Mouse (Mus musculus): ENCODE measurements at regions not wholly inside any gene's neighbourhood (a gene's known extent, or its start where the extent isn't known, plus 50 kb on each side); places are given as distances from the start of the nearest gene placed in this dataset.
"Not testable (repeated sequence)": the region's sequence is repeated elsewhere in the genome, so short reads cannot be mapped to it uniquely, and the experiment has no call there.

DNA sequence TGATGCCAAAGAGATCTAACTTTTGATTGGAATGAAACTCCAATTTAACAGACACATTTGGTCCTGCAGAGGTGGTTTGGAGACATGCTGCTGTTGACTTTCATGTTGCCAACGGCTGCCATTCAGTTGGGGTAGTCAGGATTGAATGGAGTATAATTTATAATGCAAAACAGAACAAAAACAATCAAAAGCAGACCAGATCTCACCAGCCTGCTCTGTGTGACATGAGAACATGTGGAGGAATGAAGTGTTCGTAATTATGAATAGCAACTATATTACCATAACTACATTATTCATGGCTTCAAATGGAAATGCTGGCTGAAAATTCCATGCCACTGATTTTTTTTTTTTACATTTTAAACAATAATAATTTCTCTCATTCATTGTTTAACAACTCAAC lies 685.7 kb upstream of the Cdh8 start:
- no peak overlapping the region for H3K4me3 ChIP-seq (ENCODE audit: low read depth, low read length)
- H3K9me3 ChIP-seq (ENCODE audit: control insufficient read depth, low read length): no peaks in the 10 kb centered on the region
- H3K4me2 ChIP-seq (ENCODE audit: low read depth, low read length): no peak overlapping the region
- no peak overlapping the region for H3K9ac ChIP-seq (ENCODE audit: low read depth, low read length)
- no peaks in the 10 kb centered on the region for H3K4me1 ChIP-seq (ENCODE audit: control insufficient read depth, insufficient read depth, low read length)
- 49% methylated on average over 2 of the region's 2 CpGs for WGBS
- H3K27ac ChIP-seq (replicated peaks; ENCODE audit: low read depth, low read length): no peak overlapping the region
- H3K27me3 ChIP-seq (replicated peaks; ENCODE audit: control insufficient read depth, insufficient read depth, low read length): no peaks in the 10 kb centered on the region
- no peaks in the 10 kb centered on the region for H3K36me3 ChIP-seq (ENCODE audit: control insufficient read depth, insufficient read depth, low read length)
- no peak for ATAC-seq (ENCODE audit: low read depth)
- DNase-seq (ENCODE audit: low spot score): peak; percentile 2

DNA sequence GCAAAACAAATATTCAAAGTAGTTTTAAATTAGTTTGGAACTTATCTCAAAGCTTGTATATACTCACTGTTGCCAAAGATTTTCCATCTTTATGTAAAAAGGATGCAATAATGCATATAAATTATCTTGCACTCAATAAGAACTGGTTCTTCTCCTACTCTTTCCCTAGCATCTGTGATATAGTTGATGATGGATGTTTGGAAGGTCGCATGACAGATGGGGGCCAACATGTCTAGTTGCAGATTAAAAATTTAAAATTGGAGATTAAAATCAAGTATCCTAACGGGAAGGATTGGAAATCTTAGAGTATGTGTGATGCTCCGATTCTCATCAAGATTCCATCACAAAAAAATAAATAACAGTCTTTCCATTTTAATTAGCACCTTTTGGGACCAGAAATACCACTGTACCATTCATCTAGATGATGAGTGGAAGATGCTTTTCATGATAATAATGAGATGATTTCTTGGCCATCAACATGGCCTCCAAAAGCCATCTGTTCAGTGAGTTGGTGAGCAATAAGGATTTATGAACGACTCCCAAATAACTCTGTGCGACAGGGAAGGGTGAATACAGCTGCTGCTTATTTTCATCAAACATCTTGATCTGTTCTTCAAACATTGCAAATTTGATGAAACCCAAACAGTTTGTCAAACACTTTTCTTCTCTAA lies 655.9 kb upstream of the Cdh8 start:
- Histone ChIP-seq H3K36me3 (ENCODE audit: control insufficient read depth, insufficient read depth, low read length) (no peaks in the 10 kb centered on the region), H3K9me3 (ENCODE audit: control insufficient read depth, low read length) (no peaks in the 10 kb centered on the region), H3K27ac (replicated peaks; ENCODE audit: low read depth, low read length) (no peak overlapping the region), H3K9ac (ENCODE audit: low read depth, low read length) (no peak overlapping the region), H3K4me2 (ENCODE audit: low read depth, low read length) (no peak overlapping the region), H3K4me1 (ENCODE audit: control insufficient read depth, insufficient read depth, low read length) (no peaks in the 10 kb centered on the region), H3K27me3 (replicated peaks; ENCODE audit: control insufficient read depth, insufficient read depth, low read length) (no peaks in the 10 kb centered on the region), H3K4me3 (ENCODE audit: low read depth, low read length) (no peak overlapping the region)
- DNase-seq (ENCODE audit: low spot score) (no peak), ATAC-seq (ENCODE audit: low read depth) (no peak)
- WGBS: 77% methylated on average over 5 of the region's 5 CpGs

DNA sequence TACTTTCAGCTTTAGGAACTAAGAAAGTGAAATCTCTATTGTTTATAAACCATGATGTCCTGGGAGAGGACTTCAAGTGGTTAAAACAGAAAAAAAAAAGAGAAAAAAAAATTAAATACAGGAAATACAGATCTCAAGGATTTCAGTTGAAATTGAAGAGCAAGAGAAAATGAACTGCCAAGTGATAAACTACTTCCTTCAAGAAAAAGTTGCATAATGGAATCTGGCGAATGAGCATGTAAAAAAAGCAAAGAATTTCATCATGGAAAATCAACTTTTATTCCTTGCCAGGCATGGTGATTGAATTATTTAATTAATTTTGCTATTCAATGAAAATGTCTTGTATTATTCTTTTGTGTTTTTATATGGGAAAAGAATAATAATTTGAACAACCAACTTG lies 653.5 kb upstream of the Cdh8 start:
- DNase-seq (ENCODE audit: low spot score): no peak
- Histone ChIP-seq H3K36me3 (ENCODE audit: control insufficient read depth, insufficient read depth, low read length) (no peaks in the 10 kb centered on the region), H3K9me3 (ENCODE audit: control insufficient read depth, low read length) (no peaks in the 10 kb centered on the region), H3K4me3 (ENCODE audit: low read depth, low read length) (no peak overlapping the region), H3K4me2 (ENCODE audit: low read depth, low read length) (no peak overlapping the region), H3K27me3 (replicated peaks; ENCODE audit: control insufficient read depth, insufficient read depth, low read length) (no peaks in the 10 kb centered on the region), H3K9ac (ENCODE audit: low read depth, low read length) (no peak overlapping the region), H3K27ac (replicated peaks; ENCODE audit: low read depth, low read length) (no peak overlapping the region), H3K4me1 (ENCODE audit: control insufficient read depth, insufficient read depth, low read length) (no peaks in the 10 kb centered on the region)
- 81% methylated on average over 1 of the region's 1 CpGs for WGBS
- no peak for ATAC-seq (ENCODE audit: low read depth)

DNA sequence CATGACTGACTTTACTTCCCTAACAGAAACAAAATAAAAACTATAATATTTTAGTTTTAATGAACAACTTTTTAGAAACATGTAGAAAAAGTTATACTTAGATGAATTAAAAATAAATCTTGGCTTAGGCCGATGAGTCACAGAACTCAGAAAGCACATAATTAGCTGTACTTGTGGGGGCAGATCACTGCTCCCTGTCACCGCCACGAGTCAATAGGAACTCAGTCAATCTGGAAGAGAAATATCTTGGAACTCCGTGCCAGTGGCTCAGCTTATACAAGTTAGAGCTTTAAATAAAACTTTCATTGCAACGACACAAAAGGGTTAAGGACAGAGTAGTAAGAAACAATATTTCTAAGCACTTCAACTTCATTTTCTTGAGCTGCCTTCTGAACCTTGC lies 622.7 kb upstream of the Cdh8 start:
- Histone ChIP-seq H3K9ac (ENCODE audit: low read depth, low read length) (no peak overlapping the region), H3K9me3 (ENCODE audit: control insufficient read depth, low read length) (no peaks in the 10 kb centered on the region), H3K36me3 (ENCODE audit: control insufficient read depth, insufficient read depth, low read length) (no peaks in the 10 kb centered on the region), H3K4me1 (ENCODE audit: control insufficient read depth, insufficient read depth, low read length) (no peaks in the 10 kb centered on the region), H3K27ac (replicated peaks; ENCODE audit: low read depth, low read length) (no peak overlapping the region), H3K4me2 (ENCODE audit: low read depth, low read length) (no peak overlapping the region), H3K4me3 (ENCODE audit: low read depth, low read length) (no peak overlapping the region), H3K27me3 (replicated peaks; ENCODE audit: control insufficient read depth, insufficient read depth, low read length) (no peaks in the 10 kb centered on the region)
- no peak for DNase-seq (ENCODE audit: low spot score)
- WGBS: 74% methylated on average over 5 of the region's 5 CpGs
- ATAC-seq (ENCODE audit: low read depth): no peak

DNA sequence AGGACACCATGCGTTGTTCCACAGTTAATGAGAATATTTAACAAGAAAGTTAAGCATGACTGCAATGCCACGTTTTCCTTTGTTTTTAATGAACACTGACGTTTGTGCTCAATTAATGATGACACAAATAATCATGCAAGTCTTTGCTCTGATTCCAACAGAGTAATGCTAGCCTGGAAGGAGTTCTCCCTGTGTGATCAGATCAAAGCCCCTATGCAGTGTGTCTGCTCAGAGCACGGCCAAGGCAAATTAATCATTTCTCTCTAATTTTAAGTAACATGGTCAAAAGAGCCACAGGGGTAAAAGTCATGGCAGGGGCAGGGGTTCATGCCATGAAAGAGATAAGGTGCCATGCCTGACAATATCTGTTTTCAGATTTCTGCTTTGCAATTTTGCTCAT lies 618.2 kb upstream of the Cdh8 start:
- 48% methylated on average over 4 of the region's 4 CpGs for WGBS

DNA sequence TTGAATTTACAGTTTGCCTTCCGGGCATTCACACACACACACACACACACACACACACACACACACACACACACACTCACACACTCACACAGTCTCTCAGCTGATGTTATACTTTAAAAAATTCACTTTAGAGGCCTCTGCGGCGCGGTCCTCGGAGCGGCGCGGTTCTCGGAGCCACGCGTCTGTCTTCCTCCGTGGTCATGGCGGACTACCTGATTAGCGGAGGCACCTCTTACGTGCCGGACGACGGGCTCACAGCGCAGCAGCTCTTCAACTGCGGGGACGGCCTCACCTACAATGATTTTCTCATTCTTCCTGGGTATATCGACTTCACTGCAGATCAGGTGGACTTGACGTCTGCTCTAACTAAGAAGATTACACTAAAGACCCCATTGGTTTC lies 614.1 kb upstream of the Cdh8 start:
- not testable (repeated sequence) for ATAC-seq (ENCODE audit: low read depth); H3K27ac ChIP-seq (replicated peaks; ENCODE audit: low read depth, low read length); H3K27me3 ChIP-seq (replicated peaks; ENCODE audit: control insufficient read depth, insufficient read depth, low read length); H3K36me3 ChIP-seq (ENCODE audit: control insufficient read depth, insufficient read depth, low read length); H3K4me2 ChIP-seq (ENCODE audit: low read depth, low read length); DNase-seq (ENCODE audit: low spot score); H3K9me3 ChIP-seq (ENCODE audit: control insufficient read depth, low read length); H3K9ac ChIP-seq (ENCODE audit: low read depth, low read length); H3K4me3 ChIP-seq (ENCODE audit: low read depth, low read length); H3K4me1 ChIP-seq (ENCODE audit: control insufficient read depth, insufficient read depth, low read length)
- WGBS: 98% methylated on average over 20 of the region's 23 CpGs

More for the DNA sequence above, 618.2 kb upstream of the Cdh8 start:
- DNase-seq (ENCODE audit: low spot score) (no peak), ATAC-seq (ENCODE audit: low read depth) (no peak)
- H3K27ac ChIP-seq (replicated peaks; ENCODE audit: low read depth, low read length): no peak overlapping the region
- no peak overlapping the region for H3K4me2 ChIP-seq (ENCODE audit: low read depth, low read length)
- no peak overlapping the region for H3K4me3 ChIP-seq (ENCODE audit: low read depth, low read length)
- no peaks in the 10 kb centered on the region for H3K4me1 ChIP-seq (ENCODE audit: control insufficient read depth, insufficient read depth, low read length)
- H3K9me3 ChIP-seq (ENCODE audit: control insufficient read depth, low read length): no peaks in the 10 kb centered on the region
- no peaks in the 10 kb centered on the region for H3K36me3 ChIP-seq (ENCODE audit: control insufficient read depth, insufficient read depth, low read length)
- H3K9ac ChIP-seq (ENCODE audit: low read depth, low read length): no peak overlapping the region
- H3K27me3 ChIP-seq (replicated peaks; ENCODE audit: control insufficient read depth, insufficient read depth, low read length): no peaks in the 10 kb centered on the region

DNA sequence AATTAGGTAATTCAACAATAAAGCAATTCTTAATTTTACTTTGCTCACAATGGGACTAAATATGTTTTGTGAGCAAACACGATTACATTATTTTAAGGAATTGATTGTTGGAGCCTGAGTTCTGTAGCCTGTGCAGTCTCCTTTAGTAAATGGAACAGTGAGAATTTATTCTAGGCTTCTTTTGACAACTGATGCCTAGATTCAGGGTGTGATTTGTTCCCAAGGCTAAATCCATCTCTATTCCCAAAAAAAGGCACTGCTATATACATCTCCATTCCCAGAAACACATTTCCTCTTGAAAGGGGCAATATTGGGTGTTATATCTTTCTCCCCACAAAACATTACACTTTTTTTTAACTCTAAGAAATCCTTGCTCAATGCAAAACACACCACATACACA lies 599.4 kb upstream of the Cdh8 start:
- no peak overlapping the region for H3K4me2 ChIP-seq (ENCODE audit: low read depth, low read length)
- H3K4me3 ChIP-seq (ENCODE audit: low read depth, low read length): no peak overlapping the region
- DNase-seq (ENCODE audit: low spot score) (no peak), ATAC-seq (ENCODE audit: low read depth) (no peak)
- H3K36me3 ChIP-seq (ENCODE audit: control insufficient read depth, insufficient read depth, low read length): no peaks in the 10 kb centered on the region
- WGBS: 73% methylated on average over 1 of the region's 1 CpGs
- no peaks in the 10 kb centered on the region for H3K4me1 ChIP-seq (ENCODE audit: control insufficient read depth, insufficient read depth, low read length)
- H3K27me3 ChIP-seq (replicated peaks; ENCODE audit: control insufficient read depth, insufficient read depth, low read length): no peaks in the 10 kb centered on the region
- H3K9ac ChIP-seq (ENCODE audit: low read depth, low read length): no peak overlapping the region
- no peak overlapping the region for H3K27ac ChIP-seq (replicated peaks; ENCODE audit: low read depth, low read length)
- H3K9me3 ChIP-seq (ENCODE audit: control insufficient read depth, low read length): no peaks in the 10 kb centered on the region

DNA sequence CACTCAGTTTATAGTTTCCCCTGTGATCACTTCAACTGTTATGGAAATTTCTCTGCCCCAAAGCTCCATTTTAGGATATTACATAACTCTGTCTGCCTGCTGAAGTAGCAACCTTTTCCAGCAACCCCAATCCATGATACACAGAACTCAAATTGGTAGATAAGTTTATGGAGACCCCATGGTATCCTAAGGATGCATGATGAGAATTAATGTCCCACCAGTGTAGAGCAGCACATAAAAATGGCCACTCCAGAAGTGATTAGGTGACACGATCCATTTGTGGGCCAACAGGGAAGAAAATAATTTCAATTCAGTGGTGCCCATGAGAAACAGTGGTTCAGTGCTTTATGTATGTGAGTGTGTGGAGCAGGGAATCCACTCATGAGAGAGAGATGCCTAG lies 583.3 kb upstream of the Cdh8 start:
- no peaks in the 10 kb centered on the region for H3K36me3 ChIP-seq (ENCODE audit: control insufficient read depth, insufficient read depth, low read length)
- DNase-seq (ENCODE audit: low spot score) (no peak), ATAC-seq (ENCODE audit: low read depth) (no peak)
- no peak overlapping the region for H3K4me2 ChIP-seq (ENCODE audit: low read depth, low read length)
- no peaks in the 10 kb centered on the region for H3K9me3 ChIP-seq (ENCODE audit: control insufficient read depth, low read length)
- H3K4me3 ChIP-seq (ENCODE audit: low read depth, low read length): no peak overlapping the region
- no peak overlapping the region for H3K27ac ChIP-seq (replicated peaks; ENCODE audit: low read depth, low read length)
- 92% methylated on average over 1 of the region's 1 CpGs for WGBS
- H3K27me3 ChIP-seq (replicated peaks; ENCODE audit: control insufficient read depth, insufficient read depth, low read length): no peaks in the 10 kb centered on the region
- H3K4me1 ChIP-seq (ENCODE audit: control insufficient read depth, insufficient read depth, low read length): no peaks in the 10 kb centered on the region
- H3K9ac ChIP-seq (ENCODE audit: low read depth, low read length): no peak overlapping the region

DNA sequence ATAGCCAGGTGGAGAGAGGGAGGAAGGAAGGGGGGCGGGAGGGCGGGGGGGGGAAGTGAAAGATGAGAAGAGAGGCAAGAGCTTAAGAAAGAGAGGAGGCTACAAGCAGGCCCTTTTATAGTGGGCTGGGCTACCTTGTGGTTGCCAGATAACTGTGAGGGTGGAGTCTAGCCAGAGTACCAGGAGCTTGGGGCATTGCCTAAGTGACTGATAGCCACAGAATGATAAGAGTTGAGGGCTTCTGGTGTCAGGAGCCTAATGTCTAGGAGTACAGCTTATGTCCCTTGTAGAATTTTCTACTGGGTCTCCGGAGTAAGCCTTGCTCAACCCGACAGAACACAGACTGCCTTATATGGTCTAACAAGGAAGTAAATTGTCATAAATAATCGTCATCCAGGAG lies 567.4 kb upstream of the Cdh8 start:
- WGBS: 70% methylated on average over 5 of the region's 5 CpGs

More for the DNA sequence above, 567.4 kb upstream of the Cdh8 start:
- DNase-seq (ENCODE audit: low spot score): no peak
- Histone ChIP-seq H3K27me3 (replicated peaks; ENCODE audit: control insufficient read depth, insufficient read depth, low read length) (no peaks in the 10 kb centered on the region), H3K9ac (ENCODE audit: low read depth, low read length) (no peak overlapping the region), H3K4me3 (ENCODE audit: low read depth, low read length) (no peak overlapping the region), H3K9me3 (ENCODE audit: control insufficient read depth, low read length) (no peaks in the 10 kb centered on the region), H3K36me3 (ENCODE audit: control insufficient read depth, insufficient read depth, low read length) (no peaks in the 10 kb centered on the region), H3K4me1 (ENCODE audit: control insufficient read depth, insufficient read depth, low read length) (no peaks in the 10 kb centered on the region), H3K27ac (replicated peaks; ENCODE audit: low read depth, low read length) (no peak overlapping the region), H3K4me2 (ENCODE audit: low read depth, low read length) (no peak overlapping the region)
- ATAC-seq (ENCODE audit: low read depth): no peak
